Mouse (Mus musculus) myocyte (in vitro differentiated cells): ENCODE results near the gene Ubald2. TPM values are rescaled to one million over a fixed set of nuclear protein-coding genes. Genes with fewer than 3 reads are reported as not detected.

Experiments
- H3K27me3 ChIP-seq: one replicate; pipeline ENCODE4 v1.6.1; 2011; ENCODE audit not compliant: control insufficient read depth, insufficient read depth, insufficient read length
- H3K36me3 ChIP-seq: one replicate; pipeline ENCODE4 v1.6.1; 2011; ENCODE audit not compliant: control insufficient read depth, insufficient read depth
- H3K4me2 ChIP-seq: one replicate; pipeline ENCODE4 v1.6.1; 2011; ENCODE audit warnings: low read depth, control low read depth
- H3K4me3 ChIP-seq: one replicate; pipeline ENCODE4 v1.5.1; 2011; ENCODE audit warnings: mild to moderate bottlenecking, control low read depth, moderate library complexity
- H3K79me2 ChIP-seq: one replicate; pipeline ENCODE4 v1.6.1; 2011; ENCODE audit not compliant: control insufficient read depth, insufficient read depth
- H3ac ChIP-seq: one replicate; pipeline ENCODE4 v1.6.1; 2011; ENCODE audit not compliant: control insufficient read depth, insufficient read length
- CEBPB ChIP-seq: IDR thresholded peaks from 2 replicates; pipeline ENCODE4 v1.6.1; 2011; ENCODE audit warnings: mild to moderate bottlenecking, moderate library complexity; ENCODE audit not compliant: poor library complexity, insufficient read depth, severe bottlenecking
- E2F4 ChIP-seq: IDR thresholded peaks from one replicate; pipeline ENCODE4 v1.6.1; 2011; ENCODE audit warnings: mild to moderate bottlenecking, control low read depth, moderate library complexity; ENCODE audit not compliant: insufficient read depth
- MAX ChIP-seq: IDR thresholded peaks from one replicate; pipeline ENCODE4 v1.6.1; 2011; ENCODE audit warnings: low read depth, mild to moderate bottlenecking, control low read depth
- MYOD1 ChIP-seq, 3 experiments: IDR thresholded peaks; one replicate each; pipeline ENCODE4 v1.6.1; 2011; ENCODE audit warnings: control low read depth in 2 of 3, low read depth in 2 of 3, mild to moderate bottlenecking in 2 of 3, moderate library complexity in 1 of 3; ENCODE audit not compliant: insufficient read length in 2 of 3, control insufficient read depth in 1 of 3
- MYOG ChIP-seq, 3 experiments: IDR thresholded peaks; one replicate each; pipeline ENCODE4 v1.6.1; 2011; ENCODE audit warnings: control low read depth in 2 of 3, low read depth in 2 of 3, mild to moderate bottlenecking in 2 of 3; ENCODE audit not compliant: insufficient read length in 2 of 3, control insufficient read depth in 1 of 3, insufficient read depth in 1 of 3
- POLR2A ChIP-seq: IDR thresholded peaks from one replicate; pipeline ENCODE4 v1.6.1; 2011; ENCODE audit warnings: low read depth, mild to moderate bottlenecking, control low read depth, moderate library complexity; ENCODE audit not compliant: insufficient read length
- POLR2AphosphoS2 ChIP-seq: IDR thresholded peaks from one replicate; pipeline ENCODE4 v1.6.1; 2011; ENCODE audit warnings: low read depth, control low read depth; ENCODE audit not compliant: insufficient read length
- REST ChIP-seq: IDR thresholded peaks from one replicate; pipeline ENCODE4 v1.6.1; 2011; ENCODE audit warnings: mild to moderate bottlenecking, control low read depth, moderate library complexity; ENCODE audit not compliant: insufficient read depth, insufficient read length
- SRF ChIP-seq: IDR thresholded peaks from one replicate; pipeline ENCODE4 v1.6.1; 2011; ENCODE audit warnings: low read depth; ENCODE audit not compliant: control insufficient read depth, insufficient read length
- TCF12 ChIP-seq: IDR thresholded peaks from one replicate; pipeline ENCODE4 v1.6.1; 2011; ENCODE audit warnings: mild to moderate bottlenecking, control low read depth; ENCODE audit not compliant: poor library complexity, insufficient read depth, severe bottlenecking
- TCF3 ChIP-seq: IDR thresholded peaks from one replicate; pipeline ENCODE4 v1.6.1; 2011; ENCODE audit warnings: low read depth, control low read depth; ENCODE audit not compliant: insufficient read length
- USF1 ChIP-seq: IDR thresholded peaks from one replicate; pipeline ENCODE4 v1.6.1; 2011; ENCODE audit warnings: low read depth, mild to moderate bottlenecking, control low read depth, moderate library complexity
- polyA plus RNA-seq: library from polyadenylated mRNA; unstranded; fragments of >200 nt; fragmentation: generic; extraction: Trizol; gene quantifications from one replicate; pipeline ENCODE4 v1.2.1, GENCODE M21; 2012; ENCODE audit warnings: missing spikeins

Gene Ubald2
- polyA plus RNA-seq, 1 experiment = 120 TPM

DNA sequence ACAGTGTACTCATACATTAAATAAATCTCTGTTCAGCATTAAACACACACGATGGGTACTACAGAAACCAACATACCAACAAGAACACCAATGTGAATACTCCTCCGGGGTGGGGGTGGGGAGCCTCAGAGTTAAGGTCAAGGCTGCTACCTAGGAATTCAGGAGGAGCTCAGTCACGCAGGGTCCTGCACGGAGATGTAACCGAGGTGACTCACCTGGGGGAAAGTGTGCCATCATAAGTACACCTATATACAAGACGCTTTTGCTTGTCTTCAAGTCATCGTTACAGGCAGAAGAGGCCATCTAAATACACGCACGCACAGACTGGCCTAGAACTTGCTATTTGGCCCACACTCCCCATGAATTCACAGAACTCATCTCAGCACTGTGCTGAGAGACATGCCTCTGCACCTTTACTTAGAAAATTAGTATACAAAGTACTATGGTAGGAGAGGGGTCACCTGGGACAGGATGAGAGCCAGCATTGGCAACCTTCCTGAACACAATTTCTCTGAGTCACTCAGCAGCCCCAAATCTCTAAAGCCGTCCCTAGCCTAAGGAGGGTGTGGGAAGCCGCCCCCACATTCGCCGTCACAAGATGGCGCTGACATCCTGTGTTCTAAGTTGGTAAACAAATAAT, 44.9 kb upstream of the Ubald2 start:
- Histone ChIP-seq H3K27me3 (no peaks in the 10 kb centered on the region), H3ac (no peak overlapping the region), H3K4me2 (no peak overlapping the region), H3K4me3 (no peak overlapping the region), H3K36me3 (no peaks in the 10 kb centered on the region), H3K79me2 (no peaks in the 10 kb centered on the region)
- TF ChIP-seq MAX = no peak
- no peak for TF ChIP-seq TCF12
- TF ChIP-seq REST = no peak
- TF ChIP-seq POLR2AphosphoS2 = no peak
- TF ChIP-seq USF1 = no peak
- TF ChIP-seq SRF = no peak
- TF ChIP-seq E2F4 = no peak

DNA sequence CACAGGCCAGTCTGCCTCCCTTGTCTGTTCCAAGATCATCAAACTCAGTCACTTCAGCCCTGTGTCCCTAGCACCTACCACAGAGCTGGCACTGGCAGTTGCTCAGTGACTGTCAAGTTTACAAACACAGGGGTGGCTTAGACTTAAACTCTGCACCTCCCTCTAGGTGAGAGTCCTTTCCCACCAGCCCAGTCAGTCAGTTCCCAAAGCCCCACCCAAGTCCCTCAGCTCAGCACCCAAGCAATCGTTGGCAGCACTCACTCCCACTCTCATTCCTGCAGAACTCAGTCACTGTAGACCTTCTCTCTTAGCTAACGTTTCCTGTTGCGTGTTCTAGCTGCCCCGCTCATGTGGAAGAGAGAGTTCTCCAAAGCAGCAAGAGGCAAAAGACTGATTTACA, 39.1 kb upstream of the Ubald2 start:
- H3K79me2 ChIP-seq = no peaks in the 10 kb centered on the region
- H3ac ChIP-seq = no peak overlapping the region
- TF ChIP-seq CEBPB (no peak), REST (no peak), MYOG (IDR thresholded peaks at IDR 0.05; ENCODE audit: control insufficient read depth in 1 of 3, insufficient read depth in 1 of 3, insufficient read length in 2 of 3, low read depth in 2 of 3) (no peak), MAX (no peak), SRF (no peak), TCF12 (no peak), POLR2AphosphoS2 (no peak), TCF3 (no peak), POLR2A (no peak), USF1 (no peak), MYOD1 (IDR thresholded peaks at IDR 0.05; ENCODE audit: control insufficient read depth in 1 of 3, insufficient read length in 2 of 3, low read depth in 2 of 3) (no peak), E2F4 (no peak)

DNA sequence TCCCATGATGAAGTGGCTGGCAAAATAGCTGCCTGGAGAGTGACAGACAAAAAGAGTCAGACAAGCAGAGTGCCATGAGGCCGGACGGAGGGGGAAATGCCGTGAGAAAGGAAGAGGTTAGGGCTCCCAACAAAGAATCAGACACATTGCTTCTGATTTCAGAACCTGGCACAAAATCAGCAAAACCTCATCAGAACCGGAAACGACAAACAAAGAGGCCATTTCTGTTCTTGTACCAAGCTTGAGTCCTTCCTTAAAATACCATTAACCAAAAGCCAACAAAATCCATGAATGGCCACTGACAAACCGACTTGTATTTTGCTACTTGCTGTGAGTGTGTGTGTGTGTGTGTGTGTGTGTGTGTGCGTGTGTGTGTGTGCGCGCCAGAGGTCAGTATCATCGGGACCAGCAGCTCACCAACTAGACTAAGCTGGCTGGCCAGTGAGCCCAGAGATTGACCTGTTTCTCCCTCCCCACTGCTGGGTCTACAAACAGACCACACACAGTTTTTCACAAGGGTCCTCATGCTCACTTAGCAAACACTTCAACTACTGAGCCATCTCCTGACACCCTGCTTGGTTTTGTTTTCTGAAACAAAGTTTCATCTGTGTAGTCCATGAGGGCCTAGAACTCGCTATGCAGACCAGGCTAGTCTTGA, 37.5 kb upstream of the Ubald2 start:
- Histone ChIP-seq H3K27me3 (no peaks in the 10 kb centered on the region), H3K4me2 (no peak overlapping the region), H3ac (no peak overlapping the region), H3K36me3 (no peaks in the 10 kb centered on the region), H3K79me2 (no peaks in the 10 kb centered on the region), H3K4me3 (no peak overlapping the region)
- TF ChIP-seq MAX (no peak), CEBPB (no peak), SRF (no peak), MYOG (IDR thresholded peaks at IDR 0.05; ENCODE audit: control insufficient read depth in 1 of 3, insufficient read depth in 1 of 3, insufficient read length in 2 of 3, low read depth in 2 of 3) (no peak), POLR2A (no peak), REST (no peak), POLR2AphosphoS2 (no peak), E2F4 (no peak), MYOD1 (IDR thresholded peaks at IDR 0.05; ENCODE audit: control insufficient read depth in 1 of 3, insufficient read length in 2 of 3, low read depth in 2 of 3) (no peak), TCF12 (no peak), USF1 (no peak)

More for the DNA sequence above, 39.1 kb upstream of the Ubald2 start:
- Histone ChIP-seq H3K27me3 (no peaks in the 10 kb centered on the region), H3K36me3 (no peaks in the 10 kb centered on the region), H3K4me2 (no peak overlapping the region), H3K4me3 (no peak overlapping the region)

DNA sequence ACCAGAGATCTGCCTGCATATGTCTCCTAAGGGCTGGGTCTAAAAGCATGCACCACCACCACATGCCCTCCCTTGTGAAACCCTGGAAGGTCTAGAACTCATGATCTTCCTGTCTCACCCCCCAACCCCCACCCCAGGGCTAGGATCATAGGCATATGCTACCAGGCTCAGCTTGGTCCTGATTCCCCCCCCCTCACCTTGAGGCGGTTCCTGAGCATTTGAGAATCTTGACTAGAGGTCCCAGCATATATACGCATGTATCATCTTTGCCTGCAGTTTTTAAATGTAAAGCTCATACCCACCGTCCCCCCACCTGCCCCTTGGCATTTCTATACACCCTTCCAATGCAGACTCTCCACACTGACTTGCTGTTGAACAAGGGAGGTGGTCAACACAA, 37.0 kb upstream of the Ubald2 start:
- TF ChIP-seq MYOG (IDR thresholded peaks at IDR 0.05; ENCODE audit: control insufficient read depth in 1 of 3, insufficient read depth in 1 of 3, insufficient read length in 2 of 3, low read depth in 2 of 3) (no peak), MYOD1 (IDR thresholded peaks at IDR 0.05; ENCODE audit: control insufficient read depth in 1 of 3, insufficient read length in 2 of 3, low read depth in 2 of 3) (no peak), SRF (no peak), CEBPB (no peak), USF1 (no peak), E2F4 (no peak), TCF3 (no peak), TCF12 (no peak), POLR2AphosphoS2 (no peak), MAX (no peak), REST (no peak), POLR2A (no peak)
- H3K4me3 ChIP-seq = no peak overlapping the region
- H3K4me2 ChIP-seq = no peak overlapping the region
- H3K36me3 ChIP-seq = no peaks in the 10 kb centered on the region
- H3K79me2 ChIP-seq = no peaks in the 10 kb centered on the region
- no peak overlapping the region for H3ac ChIP-seq
- H3K27me3 ChIP-seq = no peaks in the 10 kb centered on the region
